Mouse (Mus musculus) kidney, postnatal 36 days (tissue): Measurements from ENCODE around the gene Upf3b.

Experiments used
- DNase-seq, 2 experiments: peaks; one replicate each; pipeline ENCODE4 v3.0.0; 2021 to 2022; ENCODE audit warnings: mixed read lengths in 2 of 2

Gene Upf3b

GRCm38 (mm10) chrX:37076651-37077050, 33.5 kb downstream of the Upf3b start:
- no peak for DNase-seq

GRCm38 (mm10) chrX:37074262-37074892, 35.7 kb downstream of the Upf3b start:
- peak; percentile 43 to 78 for DNase-seq

- no peak for DNase-seq
These were observed 41.4 kb downstream of the Upf3b start for GRCm38 (mm10) chrX:37068766-37069165.

- no peak for DNase-seq
These were observed 42.8 kb downstream of the Upf3b start for GRCm38 (mm10) chrX:37067299-37067698.

GRCm38 (mm10) chrX:37063902-37064301, 46.2 kb downstream of the Upf3b start:
- no peak for DNase-seq

GRCm38 (mm10) chrX:37048890-37049823, 61.0 kb downstream of the Upf3b start:
- peak in 1 of 2 experiments; percentile 45 for DNase-seq

GRCm38 (mm10) chrX:37048066-37048889, 61.8 kb downstream of the Upf3b start, which contains the start of gene Sowahd:
Sowahd (plus strand) TSS chrX:37048845.
- DNase-seq: peak in 1 of 2 experiments; percentile 4

GRCm38 (mm10) chrX:37042726-37043125, 67.4 kb downstream of the Upf3b start:
- DNase-seq: peak; percentile 13 to 76
